Mouse (Mus musculus): ENCODE measurements around the gene Mier2. TPM values are rescaled to one million over a fixed set of nuclear protein-coding genes. Genes with fewer than 3 reads are reported as not detected.

Gene Mier2
- total RNA-seq (2021): 10 to 100 TPM; 24.0 to 25.4 TPM
- long read RNA-seq, experiment 1, transcript Mier2-203 (14 exons, 2,676 nt): major isoform, 11 of 44 reads
- long read RNA-seq, experiment 1, partial matches to known transcripts: 9 of 44 reads
- long read RNA-seq, experiment 1, other reads (novel, unspliced or antisense): 24 of 44 reads
- long read RNA-seq, experiment 2, transcript Mier2-203 (14 exons, 2,676 nt): major isoform, 13 of 44 reads
- long read RNA-seq, experiment 2, partial matches to known transcripts: 3 of 44 reads
- long read RNA-seq, experiment 2, other reads (novel, unspliced or antisense): 27 of 44 reads

- peak; percentile 71 to 75 for DNase-seq (ENCODE audit: low spot score in 2 of 2)
Observed at GRCm38 (mm10) chr10:79554330-79555237, at the start of gene Mier2. Gene Mier2, minus strand, starts transcription at chr10:79555199.

DNA sequence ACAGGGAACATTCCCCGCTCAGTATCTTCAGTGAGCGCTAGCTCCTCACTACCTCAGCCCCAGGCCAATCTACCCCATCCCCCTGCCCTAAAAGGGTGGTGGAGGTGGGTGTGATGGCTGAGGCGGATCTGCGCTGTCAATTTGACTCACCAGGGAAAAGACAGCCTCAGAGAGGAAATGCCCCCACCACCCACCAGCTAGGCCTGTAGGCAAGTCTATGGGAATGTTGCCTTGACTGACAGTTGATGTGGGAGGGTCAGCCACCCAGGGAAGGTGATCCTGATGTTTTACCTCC, 42.9 kb upstream of the Mier2 start:
- DNase-seq (ENCODE audit: low spot score in 2 of 2): no peak

GRCm38 (mm10) chr10:79597051-79597935, 42.3 kb upstream of the Mier2 start:
- no peak for DNase-seq (ENCODE audit: low spot score in 2 of 2)

GRCm38 (mm10) chr10:79595590-79595929, 40.6 kb upstream of the Mier2 start:
- DNase-seq (ENCODE audit: low spot score in 2 of 2): no peak

GRCm38 (mm10) chr10:79594872-79595589, 40.0 kb upstream of the Mier2 start:
- peak in 1 of 2 experiments; percentile 55 for DNase-seq (ENCODE audit: low spot score in 2 of 2)

DNA sequence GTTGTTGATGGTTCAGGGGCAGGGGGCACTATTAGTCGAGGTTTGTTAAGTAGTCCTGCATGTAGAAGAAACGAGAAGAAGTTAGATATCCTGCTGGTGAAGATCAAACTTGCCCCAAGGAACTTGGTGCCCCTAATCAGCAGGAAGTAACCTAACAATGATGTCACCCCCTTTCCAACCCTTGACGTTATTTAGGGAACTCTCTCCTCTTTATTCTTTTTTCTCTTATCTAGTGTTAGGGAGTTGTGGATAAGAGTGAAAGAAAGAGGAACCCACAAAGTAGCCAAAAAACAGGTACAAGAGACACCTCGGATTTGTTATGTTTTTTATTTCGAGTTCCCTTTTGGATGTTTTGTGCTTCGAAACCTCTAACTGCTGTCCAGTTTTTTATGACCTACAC, 39.1 kb upstream of the Mier2 start:
- DNase-seq (ENCODE audit: low spot score in 2 of 2): no peak

DNA sequence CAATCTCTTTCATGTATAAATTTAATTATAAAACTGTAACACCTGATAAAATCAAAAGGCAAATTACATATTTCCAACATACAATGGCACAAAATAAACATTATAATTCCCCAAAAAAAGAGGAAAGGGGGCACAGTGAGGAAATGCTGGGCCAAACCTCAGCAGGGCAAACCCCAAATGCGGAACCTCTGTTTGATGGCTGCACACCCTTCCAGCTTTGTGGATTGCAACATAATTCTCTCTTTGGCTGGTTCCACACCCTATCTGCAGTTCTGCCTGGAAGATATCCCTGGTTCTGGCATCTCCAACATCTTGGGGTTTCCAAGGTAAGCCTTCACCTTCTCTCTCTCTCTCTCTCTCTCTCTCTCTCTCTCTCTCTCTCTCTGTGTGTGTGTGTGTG, 35.7 kb upstream of the Mier2 start:
- no peak for DNase-seq (ENCODE audit: low spot score in 2 of 2)

DNA sequence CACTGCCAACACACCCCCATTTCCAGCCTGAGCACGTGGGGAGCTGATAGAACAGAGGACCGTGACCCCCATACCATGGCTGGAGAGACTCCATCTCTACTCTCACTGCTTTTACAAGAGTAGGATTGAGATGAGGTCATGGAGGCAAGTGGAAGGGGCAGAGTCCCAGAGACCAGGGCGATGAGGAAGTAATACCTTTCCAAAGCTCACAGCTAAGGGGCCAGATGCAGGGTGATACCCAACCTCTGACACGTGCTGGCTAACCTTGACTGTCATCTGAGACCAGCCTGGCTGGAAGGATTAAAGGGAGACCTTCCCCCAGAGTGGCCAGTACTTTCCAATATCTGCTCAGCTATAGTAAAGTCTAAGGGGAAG, 32.7 kb upstream of the Mier2 start:
- no peak for DNase-seq (ENCODE audit: low spot score in 2 of 2)

GRCm38 (mm10) chr10:79587061-79587751, 32.2 kb upstream of the Mier2 start, which contains the start of gene Theg:
Gene Theg, minus strand, starts transcription at chr10:79587331.
- DNase-seq (ENCODE audit: low spot score in 2 of 2): no peak

GRCm38 (mm10) chr10:79586243-79586642, 31.2 kb upstream of the Mier2 start:
- no peak for DNase-seq (ENCODE audit: low spot score in 2 of 2)

GRCm38 (mm10) chr10:79585723-79586122, 30.7 kb upstream of the Mier2 start:
- no peak for DNase-seq (ENCODE audit: low spot score in 2 of 2)

- DNase-seq (ENCODE audit: low spot score in 2 of 2): no peak
Observed at GRCm38 (mm10) chr10:79585136-79585535, 30.1 kb upstream of the Mier2 start.

DNA sequence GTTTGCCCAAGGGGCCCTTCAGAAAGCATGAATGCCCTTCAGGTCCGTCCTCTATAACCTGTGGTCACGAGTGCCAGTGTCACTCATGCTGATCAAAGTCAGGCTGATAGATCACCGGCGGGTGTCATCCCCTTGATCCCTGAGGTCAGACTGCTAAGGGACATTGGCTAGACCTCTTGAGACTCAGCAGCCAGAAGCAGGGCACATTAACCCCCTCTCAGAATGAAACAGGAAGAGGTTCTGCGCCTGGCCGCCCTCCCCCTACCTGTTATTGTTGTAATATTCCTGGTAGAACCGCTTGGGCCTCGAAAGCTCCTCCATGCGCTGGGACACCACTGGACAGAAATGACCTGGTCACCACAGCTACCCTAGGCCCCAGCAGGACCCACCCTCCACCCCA, 29.4 kb upstream of the Mier2 start:
- DNase-seq (ENCODE audit: low spot score in 2 of 2): no peak

DNA sequence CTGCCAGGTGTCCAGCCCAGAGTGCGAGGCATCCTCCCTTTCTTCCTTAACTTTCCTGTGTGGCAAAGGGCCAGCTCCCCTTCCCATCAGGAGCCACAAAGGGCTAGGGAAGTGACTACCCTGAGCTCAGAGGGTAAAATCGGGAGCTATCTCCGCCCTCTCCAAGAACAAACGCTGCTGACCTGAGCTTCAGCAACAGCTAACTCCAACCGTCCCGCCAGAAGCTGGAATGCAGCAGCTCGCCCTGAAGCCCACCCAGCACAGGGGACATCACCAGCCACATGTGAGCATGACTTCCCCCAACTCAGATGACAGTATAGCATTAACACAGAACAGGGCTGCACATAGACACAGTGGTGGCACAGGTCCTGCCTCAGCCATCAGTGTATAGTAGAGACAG, 29.0 kb upstream of the Mier2 start:
- no peak for DNase-seq (ENCODE audit: low spot score in 2 of 2)

DNA sequence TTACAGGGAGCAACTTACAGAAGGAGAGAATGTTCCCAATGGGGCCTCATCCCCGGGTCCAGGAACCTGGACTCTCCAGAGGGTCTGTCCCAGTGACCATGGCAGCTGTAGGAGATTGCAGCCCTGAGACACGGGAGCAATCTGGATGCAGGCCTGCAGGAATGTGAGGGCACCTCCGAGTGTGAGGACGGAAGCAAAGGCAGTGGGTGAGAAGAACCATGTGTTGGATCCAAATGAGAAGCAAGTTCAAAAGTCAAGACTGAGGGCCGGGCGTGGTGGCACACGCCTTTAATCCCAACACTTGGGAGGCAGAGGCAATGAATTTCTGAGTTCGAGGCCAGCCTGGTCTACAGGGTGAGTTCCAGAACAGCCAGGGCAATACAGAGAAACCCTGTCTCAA, 26.5 kb upstream of the Mier2 start:
- no peak for DNase-seq (ENCODE audit: low spot score in 2 of 2)

DNA sequence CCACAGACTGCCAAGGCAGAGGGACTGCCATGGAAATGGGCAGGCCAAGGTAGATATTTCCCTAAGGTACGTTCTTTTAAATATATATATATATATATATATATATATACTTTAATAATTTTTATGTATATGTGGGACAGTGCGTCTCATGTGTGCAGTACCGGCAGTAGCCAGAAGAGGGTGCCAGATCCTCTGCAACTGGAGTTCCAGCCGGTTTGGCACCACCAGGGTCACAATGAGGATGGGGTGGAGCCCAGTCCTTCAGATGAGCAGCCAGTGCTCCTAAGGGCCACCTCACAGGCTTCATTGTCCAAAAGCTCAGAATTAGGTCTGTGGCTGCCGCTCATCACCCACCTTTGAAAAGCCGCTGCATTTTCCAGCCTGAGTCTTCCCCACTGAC, 25.8 kb upstream of the Mier2 start:
- peak in 1 of 2 experiments; percentile 50 for DNase-seq (ENCODE audit: low spot score in 2 of 2)

DNA sequence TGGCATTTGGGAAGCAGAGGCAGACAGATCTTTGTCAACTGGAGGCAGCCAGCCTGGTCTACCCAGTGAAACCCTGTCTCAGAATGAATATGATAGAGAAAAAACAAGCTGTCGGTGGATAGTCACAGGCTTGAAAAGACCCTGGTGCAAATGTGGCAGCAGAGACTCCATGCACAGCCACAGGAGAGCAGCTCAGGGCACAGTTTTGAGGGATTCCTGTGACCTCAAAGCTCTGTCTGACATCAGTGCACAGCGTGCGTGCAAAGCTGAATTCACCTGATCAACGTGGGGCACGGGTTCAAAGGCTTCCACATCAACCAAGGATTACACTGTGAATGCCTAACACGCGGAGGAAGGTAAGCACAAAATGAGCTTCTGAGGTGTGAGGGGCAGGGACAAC, 25.4 kb upstream of the Mier2 start:
- DNase-seq (ENCODE audit: low spot score in 2 of 2): no peak

DNA sequence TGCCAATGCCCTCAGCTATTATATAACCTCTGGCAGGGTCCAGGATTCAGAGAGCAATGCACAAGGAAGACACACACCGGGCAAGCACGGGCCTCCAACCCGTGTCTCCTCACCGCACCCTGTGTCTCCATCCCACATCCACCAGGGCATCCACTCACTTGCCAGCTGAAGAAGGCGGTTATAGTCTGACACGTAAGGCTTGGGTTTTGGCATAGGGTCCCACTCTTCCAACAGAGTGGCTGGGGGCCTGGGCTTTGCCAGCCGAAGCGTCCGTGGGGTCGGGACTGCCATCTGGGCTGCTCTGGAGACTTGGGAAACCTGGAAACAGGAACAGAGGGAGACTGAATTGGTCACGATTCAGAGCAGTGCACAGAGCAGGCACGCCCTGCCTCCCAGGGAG, 24.8 kb upstream of the Mier2 start:
- no peak for DNase-seq (ENCODE audit: low spot score in 2 of 2)

DNA sequence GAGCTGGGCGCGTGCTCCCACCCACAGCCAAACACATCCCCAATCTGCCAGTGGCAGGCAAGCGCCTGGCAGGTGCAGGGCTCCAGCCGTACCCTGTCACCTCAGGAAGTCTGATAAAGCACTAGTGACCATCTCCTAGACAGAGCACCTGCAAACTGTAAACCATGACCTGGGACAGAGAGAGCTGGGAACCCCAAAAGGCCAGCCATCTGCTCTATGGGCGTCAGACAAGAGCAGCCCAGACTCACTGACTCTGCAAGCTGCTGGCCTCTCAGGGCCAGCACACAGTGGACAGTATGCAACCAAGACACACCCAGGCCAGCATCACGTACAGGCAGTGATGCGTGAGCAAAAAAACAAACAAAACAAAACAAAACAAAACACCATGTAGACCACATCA, 23.9 kb upstream of the Mier2 start:
- no peak for DNase-seq (ENCODE audit: low spot score in 2 of 2)

GRCm38 (mm10) chr10:79578276-79578675, 23.3 kb upstream of the Mier2 start:
- no peak for DNase-seq (ENCODE audit: low spot score in 2 of 2)

DNA sequence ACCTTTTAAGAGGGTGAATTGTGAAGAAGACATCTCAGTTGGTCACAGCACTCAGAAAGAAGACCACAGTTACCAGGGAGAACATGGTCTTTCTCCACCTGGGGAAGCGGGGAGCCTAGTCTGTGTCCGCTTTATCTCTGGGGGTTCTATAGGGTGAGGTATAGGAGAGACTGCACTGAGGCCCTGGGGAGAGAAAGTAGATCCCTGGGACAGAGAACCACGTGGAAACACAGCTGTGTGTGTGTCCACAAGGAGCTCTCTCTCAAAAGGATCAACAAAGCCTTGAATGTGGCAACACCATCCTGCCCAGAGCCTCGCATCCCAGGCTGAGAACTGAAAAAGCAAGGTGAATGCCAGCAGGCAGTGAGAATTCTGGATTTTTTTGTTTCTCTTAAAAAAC, 22.4 kb upstream of the Mier2 start:
- DNase-seq (ENCODE audit: low spot score in 2 of 2): no peak
